In genomic region chr2:157137959-157138731, GRCm38 (mm10) we compare ENCODE assay signal across 20 mouse cellular contexts. TPM values are rescaled to one million over a fixed set of nuclear protein-coding genes. Genes with fewer than 3 reads are reported as not detected.
DNase-seq lines count a peak whose midpoint lies in the region; ATAC-seq and TF ChIP-seq lines count a peak whose summit lies in the region.
"Had no signal": no experiment of that assay in that cellular context is flagged by ENCODE, and none has a peak within 500 bp of the region (broad histone marks: within the 10 kb centered on the region; RNA-seq: fewer than 3 reads in every experiment).

No protein-coding gene starts in this region.

- H3K79me2 ChIP-seq in MEL (ENCODE audit: control insufficient read depth, insufficient read depth, low read length, poor library complexity): peaks cover 7% of the 10 kb centered on the region

- no peaks in the 10 kb centered on the region; the same call in 1 of the 2 replicates for H3K9me3 ChIP-seq in midbrain, embryonic 11.5 days (ENCODE audit: control insufficient read depth, low read length)
- H3K9me3 ChIP-seq in midbrain, embryonic 14.5 days (ENCODE audit: control insufficient read depth, low read length): peaks cover 5% of the 10 kb centered on the region; the same call in 1 of the 2 replicates
- H3K9me3 ChIP-seq in MEL (replicated peaks; ENCODE audit: insufficient read depth, low read length): no peaks in the 10 kb centered on the region
- H3K9me3 ChIP-seq: kidney, embryonic 15.5 days; liver, embryonic 13.5 days; stomach, embryonic 15.5 days had no signal

- no peak for TF ChIP-seq RAD21 in MEL (IDR thresholded peaks at IDR 0.05; ENCODE audit: low read depth, low read length)

- no peak for ATAC-seq in midbrain, embryonic 11.5 days (ENCODE audit: low FRiP score)
- no peak for ATAC-seq in midbrain, embryonic 14.5 days (ENCODE audit: low FRiP score, low TSS enrichment)
- ATAC-seq: hindbrain, postnatal 0 days had no signal

- no peaks in the 10 kb centered on the region for H3K36me3 ChIP-seq in midbrain, embryonic 11.5 days (ENCODE audit: control insufficient read depth, insufficient read depth, low read length)
- H3K36me3 ChIP-seq in midbrain, embryonic 14.5 days (ENCODE audit: control insufficient read depth, insufficient read depth, low read length): no peaks in the 10 kb centered on the region
- peaks cover 0 to 28% of the 10 kb centered on the region in 2 experiments; a peak in 2 of 4 replicates for H3K36me3 ChIP-seq in MEL (ENCODE audit: control insufficient read depth in 1 of 2, insufficient read depth in 2 of 2, low read length in 2 of 2)
- H3K36me3 ChIP-seq: embryonic facial prominence, embryonic 10.5 days; kidney, embryonic 15.5 days; liver, embryonic 13.5 days; stomach, embryonic 15.5 days had no signal

- no peaks in the 10 kb centered on the region for H3K27me3 ChIP-seq in midbrain, embryonic 11.5 days (ENCODE audit: control insufficient read depth, insufficient read depth, low read length)
- H3K27me3 ChIP-seq in midbrain, embryonic 14.5 days (ENCODE audit: control insufficient read depth, insufficient read depth, low read length): no peaks in the 10 kb centered on the region
- H3K27me3 ChIP-seq in MEL (ENCODE audit: control insufficient read depth in 1 of 2, insufficient read depth in 2 of 2, low read length in 2 of 2): no peaks in the 10 kb centered on the region
- H3K27me3 ChIP-seq: kidney, embryonic 15.5 days; liver, embryonic 13.5 days; stomach, embryonic 15.5 days had no signal

- H3K4me3 ChIP-seq in midbrain, embryonic 11.5 days (ENCODE audit: low read depth, low read length): no peak overlapping the region
- H3K4me3 ChIP-seq in midbrain, embryonic 14.5 days (replicated peaks; ENCODE audit: low read depth, low read length): no peak overlapping the region
- H3K4me3 ChIP-seq in MEL (ENCODE audit: control insufficient read depth in 1 of 2, insufficient read depth in 1 of 2, low read depth in 2 of 2, low read length in 2 of 2): no peak overlapping the region
- H3K4me3 ChIP-seq: embryonic facial prominence, embryonic 10.5 days; heart, adult 2 months; kidney, embryonic 15.5 days; liver, embryonic 13.5 days; stomach, embryonic 15.5 days had no signal

- peak; percentile 31 for DNase-seq in midbrain, embryonic 11.5 days (ENCODE audit: low spot score, missing footprints)
- DNase-seq in midbrain, embryonic 14.5 days: no peak
- DNase-seq in MEL (ENCODE audit: low read depth, low spot score): peak; percentile 89
- DNase-seq in induced T-regulatory cell, adult 2 months (ENCODE audit: low read depth): peak; percentile 80
- DNase-seq in spleen, postnatal 36 days (ENCODE audit: low spot score in 2 of 2): peak; percentile 79 to 81
- DNase-seq in ovary, postnatal 36 days (ENCODE audit: low spot score): no peak
- DNase-seq in heart, adult 9 months (ENCODE audit: low spot score in 2 of 2): no peak
- no peak for DNase-seq in thymus, postnatal 0 days (ENCODE audit: low spot score)
- DNase-seq: cerebellum, adult 2 months; heart, adult 2 months; heart, postnatal 10 days; liver, embryonic 13.5 days; thymus, postnatal 36 days had no signal

- no peak overlapping the region for H3K4me2 ChIP-seq in midbrain, embryonic 11.5 days
- no peak overlapping the region for H3K4me2 ChIP-seq in midbrain, embryonic 14.5 days (ENCODE audit: low read length)
- H3K4me2 ChIP-seq: kidney, embryonic 15.5 days; liver, embryonic 13.5 days; stomach, embryonic 15.5 days had no signal

- TF ChIP-seq POLR2A in MEL (IDR thresholded peaks at IDR 0.05; ENCODE audit: control insufficient read depth in 1 of 2, insufficient read depth in 1 of 2, low read depth in 1 of 2, low read length in 2 of 2, poor library complexity in 1 of 2): no peak

- peak; percentile 70 to 76 for TF ChIP-seq EP300 in MEL (IDR thresholded peaks at IDR 0.05; ENCODE audit: low read depth in 1 of 2, low read length in 2 of 2)

- H3K27ac ChIP-seq in midbrain, embryonic 11.5 days (ENCODE audit: low read depth, low read length): no peak overlapping the region
- H3K27ac ChIP-seq in midbrain, embryonic 14.5 days (replicated peaks; ENCODE audit: low read depth, low read length): no peak overlapping the region
- peak overlapping the region; percentile 42 for H3K27ac ChIP-seq in MEL (ENCODE audit: control insufficient read depth, low read depth, low read length)
- H3K27ac ChIP-seq: embryonic facial prominence, embryonic 10.5 days; heart, adult 2 months; hindbrain, postnatal 0 days; kidney, embryonic 15.5 days; liver, embryonic 13.5 days; macrophage; stomach, embryonic 15.5 days had no signal

- 92% methylated on average over 9 of the region's 9 CpGs for WGBS in midbrain, embryonic 11.5 days
- 94% methylated on average over 9 of the region's 9 CpGs for WGBS in midbrain, embryonic 14.5 days

- peaks cover 3% of the 10 kb centered on the region; the same call in 1 of the 2 replicates for H3K4me1 ChIP-seq in midbrain, embryonic 11.5 days (ENCODE audit: control insufficient read depth, insufficient read depth, low read length)
- H3K4me1 ChIP-seq in midbrain, embryonic 14.5 days (ENCODE audit: control insufficient read depth, insufficient read depth, low read length): peaks cover 5% of the 10 kb centered on the region; the same call in 1 of the 2 replicates
- peaks cover 5 to 30% of the 10 kb centered on the region in 2 experiments; a peak in 3 of 4 replicates for H3K4me1 ChIP-seq in MEL (ENCODE audit: control insufficient read depth in 1 of 2, insufficient read depth in 2 of 2, low read length in 2 of 2)

- H3K9ac ChIP-seq in midbrain, embryonic 11.5 days (ENCODE audit: low read length): no peak overlapping the region
- no peak overlapping the region for H3K9ac ChIP-seq in midbrain, embryonic 14.5 days (replicated peaks; ENCODE audit: low read length)
- H3K9ac ChIP-seq in MEL (ENCODE audit: control insufficient read depth, low read depth, low read length, poor library complexity, severe bottlenecking): no peak overlapping the region
- H3K9ac ChIP-seq: kidney, embryonic 15.5 days; liver, embryonic 13.5 days; stomach, embryonic 15.5 days had no signal

- no peak for TF ChIP-seq CTCF in MEL (IDR thresholded peaks at IDR 0.05 in 2 of 3, conservative IDR thresholded peaks at IDR 0.05 in 1 of 3; ENCODE audit: control insufficient read depth in 1 of 3, insufficient read depth in 1 of 3, low read depth in 2 of 3, low read length in 3 of 3, poor library complexity in 1 of 3, severe bottlenecking in 1 of 3)

TF ChIP-seq in MEL, 35 proteins besides CTCF, POLR2A, EP300 and RAD21 (continues in another document):
- TF ChIP-seq ZNF384 (IDR thresholded peaks at IDR 0.05; ENCODE audit: low read depth, low read length) (no peak), ZKSCAN1 (IDR thresholded peaks at IDR 0.05; ENCODE audit: low read depth, low read length) (no peak), BHLHE40 (IDR thresholded peaks at IDR 0.05; ENCODE audit: borderline replicate concordance, low read depth, low read length) (peak; percentile 62; the same call in 1 of the 2 replicates), MAZ (IDR thresholded peaks at IDR 0.05; ENCODE audit: low read depth, low read length) (no peak), MYC (IDR thresholded peaks at IDR 0.05; ENCODE audit: low read depth, low read length) (no peak), TAL1 (IDR thresholded peaks at IDR 0.05; ENCODE audit: low read length) (peak; percentile 71), MAFK (IDR thresholded peaks at IDR 0.05; ENCODE audit: borderline replicate concordance, low read depth, low read length) (no peak), TBP (IDR thresholded peaks at IDR 0.05; ENCODE audit: low read depth, low read length) (peak; percentile 89), USF2 (IDR thresholded peaks at IDR 0.05; ENCODE audit: borderline replicate concordance in 1 of 2, insufficient read depth in 1 of 2, low read depth in 1 of 2, low read length in 2 of 2) (no peak), ZMIZ1 (IDR thresholded peaks at IDR 0.05; ENCODE audit: low read depth, low read length) (no peak), POLR2AphosphoS2 (IDR thresholded peaks at IDR 0.05; ENCODE audit: low read length) (no peak), UBTF (IDR thresholded peaks at IDR 0.05; ENCODE audit: borderline replicate concordance, insufficient read depth, low read depth, low read length) (no peak), CHD1 (IDR thresholded peaks at IDR 0.05; ENCODE audit: low read depth, low read length) (no peak), ELF1 (IDR thresholded peaks at IDR 0.05; ENCODE audit: low read depth, low read length) (0 out of 2 replicates have a peak, but pooled peaks have one; percentile 30), GABPA (IDR thresholded peaks at IDR 0.05; ENCODE audit: low read depth, low read length) (no peak), NELFE (IDR thresholded peaks at IDR 0.05; ENCODE audit: low read depth, low read length) (no peak), TCF12 (IDR thresholded peaks at IDR 0.05; ENCODE audit: low read depth, low read length) (peak; percentile 55), JUND (IDR thresholded peaks at IDR 0.05; ENCODE audit: low read depth, low read length) (no peak), ZC3H11A (IDR thresholded peaks at IDR 0.05; ENCODE audit: low read depth, low read length) (no peak)

RNA-seq across cellular contexts. Expression of gene Samhd1, which starts 3.1 kb away (rescaled TPM):
- polyA plus RNA-seq in midbrain, embryonic 11.5 days (2014; fragmentation: Nextera tagmentation; extraction: Ambion mirVana): 21.0 and 21.7 TPM in 2 replicates
- 9.2 and 12.1 TPM in 2 replicates for polyA plus RNA-seq in midbrain, embryonic 14.5 days (2014; fragmentation: Nextera tagmentation; extraction: Ambion mirVana)
- 15.7 and 19.7 TPM in 2 replicates for total RNA-seq in MEL (2012; rRNA removed)
- 10 to 100 TPM; 50.5 to 76.8 TPM for polyA plus RNA-seq in MEL (2012; ENCODE audit: insufficient read depth in 1 of 2, insufficient read length in 2 of 2, low read depth in 1 of 2, low replicate concordance in 2 of 2, missing spikeins in 1 of 2)
- 23.5 and 25.5 TPM in 2 replicates for polyA plus RNA-seq in thymus, postnatal 0 days (2015; fragmentation: Nextera tagmentation; extraction: Ambion mirVana)

RNA-seq across cellular contexts. Expression of gene Tldc2, which starts 51.3 kb away (rescaled TPM):
- polyA plus RNA-seq in midbrain, embryonic 11.5 days (2014; fragmentation: Nextera tagmentation; extraction: Ambion mirVana): not detected in 2 replicates
- not detected in 2 replicates for polyA plus RNA-seq in midbrain, embryonic 14.5 days (2014; fragmentation: Nextera tagmentation; extraction: Ambion mirVana)
- not detected in 2 replicates for total RNA-seq in MEL (2012; rRNA removed)
- polyA plus RNA-seq in MEL (2012; ENCODE audit: insufficient read depth in 1 of 2, insufficient read length in 2 of 2, low read depth in 1 of 2, low replicate concordance in 2 of 2, missing spikeins in 1 of 2): not detected
- polyA plus RNA-seq in thymus, postnatal 0 days (2015; fragmentation: Nextera tagmentation; extraction: Ambion mirVana): not detected in 2 replicates
- total RNA-seq: G1E; heart, adult 2 months; heart, postnatal 10 days; hindbrain, postnatal 0 days; left cerebral cortex, postnatal 36 days had no signal
- polyA plus RNA-seq: embryonic facial prominence, embryonic 10.5 days; G1E; heart, adult 2 months; liver, embryonic 13.5 days; macrophage; stomach, embryonic 15.5 days had no signal

RNA-seq across cellular contexts. Expression of gene Soga1, which starts 59.1 kb away (rescaled TPM):
- polyA plus RNA-seq in midbrain, embryonic 11.5 days (2014; fragmentation: Nextera tagmentation; extraction: Ambion mirVana): 5.2 and 6.0 TPM in 2 replicates
- polyA plus RNA-seq in midbrain, embryonic 14.5 days (2014; fragmentation: Nextera tagmentation; extraction: Ambion mirVana): 12.0 and 13.1 TPM in 2 replicates
- total RNA-seq in MEL (2012; rRNA removed): 0.20 and 0.50 TPM in 2 replicates
- 1 to 10 TPM in 1 of 2 experiments, not detected in 1; 2.0 TPM for polyA plus RNA-seq in MEL (2012; ENCODE audit: insufficient read depth in 1 of 2, insufficient read length in 2 of 2, low read depth in 1 of 2, low replicate concordance in 2 of 2, missing spikeins in 1 of 2)
- 0.57 TPM in 2 replicates for polyA plus RNA-seq in thymus, postnatal 0 days (2015; fragmentation: Nextera tagmentation; extraction: Ambion mirVana)

Comparison
In these comparisons a context has a peak if more than half of its experiments do, and no peak if none do; other contexts are left out.
1. DNase-seq: peak in midbrain, embryonic 11.5 days (single experiment), MEL (single experiment), induced T-regulatory cell, adult 2 months (single experiment) and spleen, postnatal 36 days (2 of 2); none in midbrain, embryonic 14.5 days (single experiment), ovary, postnatal 36 days (single experiment), heart, adult 9 months (0 of 2) and thymus, postnatal 0 days (single experiment).